Mouse (Mus musculus) lung, embryonic 14.5 days (tissue): Measurements from ENCODE around the gene Mocs2. TPM values are rescaled to one million over a fixed set of nuclear protein-coding genes. Genes with fewer than 3 reads are reported as not detected.

ENCODE experiments used
- ATAC-seq: fragments of 200-750 bp; cut with Nextera tagmentation; 2 replicates; pipeline ENCODE4 v1.8.0; 2017; ENCODE audit warnings: mild to moderate bottlenecking, moderate TSS enrichment, moderate library complexity; ENCODE audit not compliant: insufficient read depth
- DNase-seq: peaks from one replicate; pipeline ENCODE4 v3.0.0-alpha.2; 2015
- H3K27ac ChIP-seq: fragments of 300-500 bp; sonication (generic); 2 replicates; pipeline ENCODE4 v1.5.1; 2014; ENCODE audit warnings: low read depth, mild to moderate bottlenecking, moderate library complexity
- H3K27me3 ChIP-seq: fragments of 300-500 bp; sonication (generic); 2 replicates; pipeline ENCODE4 v1.6.1; 2014; ENCODE audit warnings: low read length, control low read depth; ENCODE audit not compliant: insufficient read depth
- H3K36me3 ChIP-seq: fragments of 300-500 bp; sonication (generic); 2 replicates; pipeline ENCODE4 v1.6.1; 2014; ENCODE audit warnings: control low read depth; ENCODE audit not compliant: insufficient read depth
- H3K4me1 ChIP-seq: fragments of 300-500 bp; sonication (generic); 2 replicates; pipeline ENCODE4 v1.6.1; 2014; ENCODE audit warnings: antibody characterized with exemption, control low read depth; ENCODE audit not compliant: insufficient read depth
- H3K4me2 ChIP-seq: fragments of 300-500 bp; sonication (generic); 2 replicates; pipeline ENCODE4 v1.6.1; 2014; ENCODE audit warnings: mild to moderate bottlenecking
- H3K4me3 ChIP-seq: fragments of 300-500 bp; sonication (generic); 2 replicates; pipeline ENCODE4 v1.5.1; 2014; ENCODE audit warnings: low read depth, low read length
- H3K9ac ChIP-seq: fragments of 300-500 bp; sonication (generic); 2 replicates; pipeline ENCODE4 v1.6.1; 2014
- H3K9me3 ChIP-seq: fragments of 300-500 bp; sonication (generic); 2 replicates; pipeline ENCODE4 v1.6.1; 2016; ENCODE audit warnings: low read depth, low read length, control low read depth
- CTCF ChIP-seq: IDR thresholded peaks from 2 replicates; pipeline ENCODE4 v1.5.1; 2016; ENCODE audit warnings: antibody characterized with exemption, low read depth
- WGBS: fragments of 180-500 bp; shearing (Covaris S2); extraction: QIAGEN DNeasy Blood & Tissue Kit; methylation state at CpG from one replicate; pipeline ENCODE4 v1.1.7; 2014; 5-methylcytosine and 5-hydroxymethylcytosine counted together
- polyA plus RNA-seq: library from polyadenylated mRNA; unstranded; fragments of >200 nt; fragmentation: Nextera tagmentation; extraction: Ambion mirVana; gene quantifications from 2 replicates; pipeline ENCODE4 v1.2.1, GENCODE M21; 2014

The Mocs2 gene
- polyA plus RNA-seq, 1 experiment from 2014 or later, result 81.4 TPM

GRCm38 (mm10) chr13:114876005-114876520, 58.0 kb downstream of the Mocs2 start:
- ATAC-seq, result no peak
- Histone ChIP-seq H3K9ac (no peak overlapping the region), H3K36me3 (no peaks in the 10 kb centered on the region), H3K4me2 (no peak overlapping the region), H3K27ac (no peak overlapping the region), H3K9me3 (no peaks in the 10 kb centered on the region), H3K4me1 (no peaks in the 10 kb centered on the region), H3K4me3 (no peak overlapping the region), H3K27me3 (no peaks in the 10 kb centered on the region)
- no peak for TF ChIP-seq CTCF
- DNase-seq, result no peak
- WGBS, result 69% methylated on average over 2 of the region's 2 CpGs

GRCm38 (mm10) chr13:114878667-114879066, 60.6 kb downstream of the Mocs2 start:
- H3K4me1 ChIP-seq, result no peaks in the 10 kb centered on the region
- H3K9ac ChIP-seq, result no peak overlapping the region
- no peak overlapping the region for H3K27ac ChIP-seq
- H3K4me2 ChIP-seq, result no peak overlapping the region
- TF ChIP-seq CTCF, result no peak
- no peaks in the 10 kb centered on the region for H3K9me3 ChIP-seq
- H3K36me3 ChIP-seq, result no peaks in the 10 kb centered on the region
- DNase-seq (no peak), ATAC-seq (no peak)
- 54% methylated on average over 11 of the region's 11 CpGs for WGBS
- H3K27me3 ChIP-seq, result no peaks in the 10 kb centered on the region
- no peak overlapping the region for H3K4me3 ChIP-seq

Other genes starting within 250 kb of the Mocs2 start
- gene Itga2, start 113.9 kb downstream of the Mocs2 start, polyA plus RNA-seq, result 10.1 and 10.8 TPM in 2 replicates